Mouse (Mus musculus) kidney, embryonic 14.5 days (tissue): ENCODE measurements around the gene Specc1. TPM values are rescaled to one million over a fixed set of nuclear protein-coding genes. Genes with fewer than 3 reads are reported as not detected.

Experiments
- ATAC-seq: fragments of 200-750 bp; cut with Nextera tagmentation; 2 replicates; pipeline ENCODE4 v1.8.0; 2017; ENCODE audit warnings: moderate number of reproducible peaks, mild to moderate bottlenecking, moderate TSS enrichment, moderate library complexity; ENCODE audit not compliant: low FRiP score, low TSS enrichment
- H3K27ac ChIP-seq: fragments of 300-500 bp; sonication (generic); 2 replicates; pipeline ENCODE4 v1.5.1; 2014; ENCODE audit warnings: low read depth, mild to moderate bottlenecking, low read length, moderate library complexity, mixed read lengths
- H3K27me3 ChIP-seq: fragments of 300-500 bp; sonication (generic); 2 replicates; pipeline ENCODE4 v1.6.1; 2014; ENCODE audit warnings: mild to moderate bottlenecking, low read length; ENCODE audit not compliant: control insufficient read depth, insufficient read depth
- H3K36me3 ChIP-seq: fragments of 300-500 bp; sonication (generic); 2 replicates; pipeline ENCODE4 v1.6.1; 2014; ENCODE audit warnings: low read length, mixed read lengths; ENCODE audit not compliant: control insufficient read depth, insufficient read depth
- H3K4me1 ChIP-seq: fragments of 300-500 bp; sonication (generic); 2 replicates; pipeline ENCODE4 v1.6.1; 2014; ENCODE audit warnings: low read length, mixed read lengths; ENCODE audit not compliant: control insufficient read depth, insufficient read depth
- H3K4me2 ChIP-seq: fragments of 300-500 bp; sonication (generic); replicated peaks from 2 replicates; pipeline ENCODE4 v1.6.1; 2014; ENCODE audit warnings: low read depth, mild to moderate bottlenecking, low read length
- H3K4me3 ChIP-seq: fragments of 300-500 bp; sonication (generic); 2 replicates; pipeline ENCODE4 v1.5.1; 2014; ENCODE audit warnings: mild to moderate bottlenecking, low read length
- H3K9ac ChIP-seq: fragments of 300-500 bp; sonication (generic); 2 replicates; pipeline ENCODE4 v1.6.1; 2014; ENCODE audit warnings: low read depth, mild to moderate bottlenecking, low read length, moderate library complexity
- H3K9me3 ChIP-seq: fragments of 300-500 bp; sonication (generic); 2 replicates; pipeline ENCODE4 v1.6.1; 2016; ENCODE audit warnings: low read length; ENCODE audit not compliant: control insufficient read depth
- WGBS: fragments of 180-500 bp; shearing (Covaris S2); extraction: QIAGEN DNeasy Blood & Tissue Kit; methylation state at CpG from one replicate; pipeline ENCODE4 v1.1.7; 2014; 5-methylcytosine and 5-hydroxymethylcytosine counted together
- polyA plus RNA-seq: library from polyadenylated mRNA; unstranded; fragments of >200 nt; fragmentation: Nextera tagmentation; extraction: Ambion mirVana; gene quantifications from 2 replicates; pipeline ENCODE4 v1.2.1, GENCODE M21; 2014

Specc1 gene
- polyA plus RNA-seq, 1 experiment from 2014 or later: 13.6 TPM

- H3K27me3 ChIP-seq: no peaks in the 10 kb centered on the region
- H3K27ac ChIP-seq: no peak overlapping the region
- no peak overlapping the region for H3K4me3 ChIP-seq
- H3K9me3 ChIP-seq: no peaks in the 10 kb centered on the region
- no peak for ATAC-seq
- no peaks in the 10 kb centered on the region for H3K36me3 ChIP-seq
- H3K9ac ChIP-seq: no peak overlapping the region
- WGBS: 82% methylated on average over 3 of the region's 3 CpGs
- H3K4me2 ChIP-seq: no peak overlapping the region
- H3K4me1 ChIP-seq: no peaks in the 10 kb centered on the region
Observed at GRCm38 (mm10) chr11:62166503-62166902, 209.9 kb downstream of the Specc1 start.

DNA sequence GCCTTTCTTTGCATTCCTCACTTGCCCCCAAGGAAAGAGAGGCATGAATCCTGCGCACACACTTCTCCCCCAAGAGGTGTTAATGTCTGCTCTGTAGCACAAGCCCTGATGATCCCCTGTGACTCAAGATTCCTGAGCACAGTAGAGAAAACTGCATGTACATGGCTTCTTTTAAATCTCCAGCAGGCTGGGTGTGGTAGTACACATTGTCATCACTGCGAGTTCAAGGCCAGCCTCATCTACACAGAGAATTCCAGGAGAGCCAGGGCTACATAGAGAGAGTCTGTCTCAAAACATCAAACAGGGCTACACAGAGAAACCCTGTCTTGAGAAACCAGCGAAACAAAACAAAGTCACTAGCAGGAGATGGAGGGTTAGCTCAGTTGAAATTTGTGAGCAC, 211.6 kb downstream of the Specc1 start:
- Histone ChIP-seq H3K27ac (no peak overlapping the region), H3K4me3 (no peak overlapping the region), H3K4me2 (no peak overlapping the region), H3K9me3 (no peaks in the 10 kb centered on the region), H3K36me3 (no peaks in the 10 kb centered on the region), H3K9ac (no peak overlapping the region), H3K27me3 (no peaks in the 10 kb centered on the region), H3K4me1 (no peaks in the 10 kb centered on the region)
- WGBS: 87% methylated on average over 3 of the region's 3 CpGs
- no peak for ATAC-seq

DNA sequence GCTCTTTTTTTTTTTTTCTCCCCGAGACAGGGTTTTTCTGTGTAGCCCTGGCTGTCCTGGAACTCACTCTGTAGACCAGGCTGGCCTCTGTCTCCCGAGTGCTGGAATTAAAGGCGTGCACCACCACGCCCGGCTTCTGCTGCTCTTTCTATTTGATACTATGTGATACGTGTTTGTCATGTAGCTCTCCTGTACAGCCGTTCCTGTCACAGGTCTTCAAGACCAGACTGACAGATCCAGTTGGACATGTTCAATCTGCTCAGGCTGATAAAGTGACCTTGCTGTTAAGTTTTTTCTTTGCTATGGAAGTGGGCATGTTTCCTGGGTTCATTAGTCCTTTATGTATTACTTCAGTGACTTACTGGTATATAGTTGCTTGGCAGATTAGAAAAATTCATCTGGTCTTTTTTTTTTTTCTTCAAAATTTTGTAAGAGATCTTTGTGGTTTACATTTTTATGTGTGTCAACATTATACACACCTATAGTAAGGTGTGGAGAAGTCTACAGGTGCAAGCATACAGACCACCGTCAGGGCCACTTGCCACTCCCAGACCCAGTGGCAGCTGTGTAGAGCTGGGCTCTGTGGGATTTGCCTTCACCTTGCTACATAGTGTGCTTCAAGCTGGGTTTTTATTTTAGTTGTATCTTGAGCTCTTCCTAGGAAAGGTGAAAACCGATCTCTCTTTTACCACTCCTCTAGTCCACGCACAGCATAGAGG, 221.0 kb downstream of the Specc1 start:
- no peak overlapping the region for H3K27ac ChIP-seq
- no peak overlapping the region for H3K4me2 ChIP-seq
- H3K9ac ChIP-seq: no peak overlapping the region
- WGBS: 84% methylated on average over 10 of the region's 10 CpGs
- H3K27me3 ChIP-seq: no peaks in the 10 kb centered on the region
- H3K36me3 ChIP-seq: no peaks in the 10 kb centered on the region
- no peak for ATAC-seq
- no peak overlapping the region for H3K4me3 ChIP-seq
- H3K9me3 ChIP-seq: no peaks in the 10 kb centered on the region
- no peaks in the 10 kb centered on the region for H3K4me1 ChIP-seq

- ATAC-seq: no peak
- no peaks in the 10 kb centered on the region for H3K27me3 ChIP-seq
- no peak overlapping the region for H3K4me3 ChIP-seq
- H3K9me3 ChIP-seq: no peaks in the 10 kb centered on the region
- no peak overlapping the region for H3K4me2 ChIP-seq
- H3K9ac ChIP-seq: no peak overlapping the region
- no peaks in the 10 kb centered on the region for H3K4me1 ChIP-seq
- whole genome bisulfite sequencing: 88% methylated on average over 6 of the region's 6 CpGs
- H3K27ac ChIP-seq: no peak overlapping the region
- no peaks in the 10 kb centered on the region for H3K36me3 ChIP-seq
Observed at GRCm38 (mm10) chr11:62180791-62181190, 224.2 kb downstream of the Specc1 start.

DNA sequence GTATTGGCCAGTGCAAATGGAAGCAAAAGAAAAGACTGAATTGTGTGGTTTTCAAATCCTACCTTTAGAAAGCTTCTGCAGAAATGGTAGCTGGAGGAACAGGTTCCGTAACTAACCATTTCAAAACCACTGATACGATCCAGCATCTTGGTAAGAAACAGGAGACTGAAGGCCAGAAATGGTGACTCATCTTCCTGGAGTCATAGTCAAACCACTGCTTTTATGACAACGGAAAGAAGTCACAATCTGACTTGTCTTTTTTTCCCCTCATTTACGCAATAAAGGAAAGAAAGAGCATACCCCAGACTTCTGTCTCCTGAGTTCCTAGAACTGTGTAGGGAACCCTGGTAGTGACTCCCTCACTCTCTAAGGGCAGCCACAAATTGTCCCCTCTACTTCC, 228.3 kb downstream of the Specc1 start:
- Histone ChIP-seq H3K9ac (no peak overlapping the region), H3K9me3 (no peaks in the 10 kb centered on the region), H3K4me1 (no peaks in the 10 kb centered on the region), H3K27ac (no peak overlapping the region), H3K27me3 (no peaks in the 10 kb centered on the region), H3K4me3 (no peak overlapping the region), H3K36me3 (no peaks in the 10 kb centered on the region), H3K4me2 (no peak overlapping the region)
- 94% methylated on average over 4 of the region's 4 CpGs for WGBS
- no peak for ATAC-seq

DNA sequence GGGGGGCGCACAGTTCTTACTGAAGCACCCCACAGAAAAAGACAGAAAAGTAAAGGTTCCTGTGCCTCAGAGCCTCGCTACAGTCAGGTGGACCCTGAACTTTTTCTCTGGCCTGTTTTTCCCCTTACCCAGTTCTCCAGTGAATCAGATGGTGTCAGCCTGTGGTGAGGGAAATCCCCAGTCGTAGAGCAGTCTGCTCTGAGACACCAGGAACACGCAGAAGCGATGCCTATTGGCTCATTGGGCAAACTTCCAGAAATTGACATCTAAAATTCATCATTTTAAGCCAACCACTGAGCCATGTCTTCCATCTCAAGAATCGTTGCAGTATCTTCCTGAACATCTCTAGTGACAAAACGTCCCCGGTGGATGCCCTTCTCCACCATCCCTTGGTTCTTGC, 230.5 kb downstream of the Specc1 start:
- Histone ChIP-seq H3K9me3 (no peaks in the 10 kb centered on the region), H3K27ac (no peak overlapping the region), H3K9ac (no peak overlapping the region), H3K4me1 (no peaks in the 10 kb centered on the region), H3K27me3 (no peaks in the 10 kb centered on the region), H3K36me3 (no peaks in the 10 kb centered on the region), H3K4me2 (no peak overlapping the region), H3K4me3 (no peak overlapping the region)
- 87% methylated on average over 8 of the region's 8 CpGs for WGBS
- ATAC-seq: no peak

DNA sequence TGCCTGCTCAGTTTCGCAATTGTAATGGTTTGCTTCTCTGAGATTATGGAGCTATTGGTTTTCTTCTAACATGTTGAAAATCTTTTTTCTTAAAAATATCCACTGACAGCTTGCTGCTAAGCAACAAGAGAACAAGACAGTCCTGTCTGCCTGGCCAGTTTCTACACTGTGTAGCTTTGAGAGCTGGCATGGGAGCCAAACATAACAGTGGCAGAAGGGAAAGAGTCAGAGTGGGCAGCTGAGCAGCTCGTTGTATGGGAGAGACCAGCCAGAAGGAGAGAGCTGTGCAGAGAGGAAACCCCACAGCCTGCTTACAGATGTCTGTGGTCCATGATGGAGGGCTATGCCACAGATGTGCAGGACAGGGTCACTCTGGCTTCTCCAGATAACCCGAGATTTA, 235.5 kb downstream of the Specc1 start:
- H3K4me2 ChIP-seq: no peak overlapping the region
- ATAC-seq: no peak
- H3K9ac ChIP-seq: no peak overlapping the region
- H3K27me3 ChIP-seq: no peaks in the 10 kb centered on the region
- H3K4me3 ChIP-seq: no peak overlapping the region
- H3K4me1 ChIP-seq: no peaks in the 10 kb centered on the region
- 85% methylated on average over 3 of the region's 3 CpGs for WGBS
- no peaks in the 10 kb centered on the region for H3K36me3 ChIP-seq
- no peaks in the 10 kb centered on the region for H3K9me3 ChIP-seq
- no peak overlapping the region for H3K27ac ChIP-seq

- H3K9me3 ChIP-seq: no peaks in the 10 kb centered on the region
- no peaks in the 10 kb centered on the region for H3K27me3 ChIP-seq
- H3K4me1 ChIP-seq: no peaks in the 10 kb centered on the region
- H3K4me3 ChIP-seq: no peak overlapping the region
- no peak overlapping the region for H3K27ac ChIP-seq
- ATAC-seq: no peak
- H3K9ac ChIP-seq: no peak overlapping the region
- H3K4me2 ChIP-seq: no peak overlapping the region
- WGBS: 81% methylated on average over 3 of the region's 3 CpGs
- no peaks in the 10 kb centered on the region for H3K36me3 ChIP-seq
Observed at GRCm38 (mm10) chr11:62193116-62193515, 236.6 kb downstream of the Specc1 start.

DNA sequence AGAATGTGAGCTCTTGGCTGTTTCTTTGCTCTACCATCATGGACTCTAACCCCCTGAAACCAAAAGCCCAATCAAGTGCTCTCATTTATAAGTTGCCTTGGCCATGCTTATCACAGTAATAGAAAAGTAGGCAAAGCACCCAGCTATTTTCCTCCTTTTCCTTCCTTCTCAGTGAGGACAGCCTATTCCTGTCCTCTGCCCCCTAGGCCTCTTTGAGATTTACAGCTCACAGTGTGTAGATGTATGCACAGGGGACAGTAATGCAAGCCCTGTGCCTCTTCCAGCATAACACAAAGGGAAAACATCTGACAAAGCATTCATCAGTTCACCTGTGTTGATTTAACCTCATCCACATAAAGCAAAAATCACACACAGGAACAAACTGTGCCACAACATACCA, 237.7 kb downstream of the Specc1 start:
- H3K4me1 ChIP-seq: no peaks in the 10 kb centered on the region
- no peak overlapping the region for H3K9ac ChIP-seq
- H3K27me3 ChIP-seq: no peaks in the 10 kb centered on the region
- no peak overlapping the region for H3K4me3 ChIP-seq
- no peaks in the 10 kb centered on the region for H3K9me3 ChIP-seq
- ATAC-seq: no peak
- no peak overlapping the region for H3K4me2 ChIP-seq
- no peaks in the 10 kb centered on the region for H3K36me3 ChIP-seq
- no peak overlapping the region for H3K27ac ChIP-seq
